Mouse (Mus musculus): ENCODE data around the gene Klhl26. TPM values are rescaled to one million over a fixed set of nuclear protein-coding genes. Genes with fewer than 3 reads are reported as not detected.

Gene Klhl26
- 31.4 and 33.0 TPM in 2 replicates for polyA plus RNA-seq (2015; fragmentation: Nextera tagmentation; extraction: Ambion mirVana)

DNA sequence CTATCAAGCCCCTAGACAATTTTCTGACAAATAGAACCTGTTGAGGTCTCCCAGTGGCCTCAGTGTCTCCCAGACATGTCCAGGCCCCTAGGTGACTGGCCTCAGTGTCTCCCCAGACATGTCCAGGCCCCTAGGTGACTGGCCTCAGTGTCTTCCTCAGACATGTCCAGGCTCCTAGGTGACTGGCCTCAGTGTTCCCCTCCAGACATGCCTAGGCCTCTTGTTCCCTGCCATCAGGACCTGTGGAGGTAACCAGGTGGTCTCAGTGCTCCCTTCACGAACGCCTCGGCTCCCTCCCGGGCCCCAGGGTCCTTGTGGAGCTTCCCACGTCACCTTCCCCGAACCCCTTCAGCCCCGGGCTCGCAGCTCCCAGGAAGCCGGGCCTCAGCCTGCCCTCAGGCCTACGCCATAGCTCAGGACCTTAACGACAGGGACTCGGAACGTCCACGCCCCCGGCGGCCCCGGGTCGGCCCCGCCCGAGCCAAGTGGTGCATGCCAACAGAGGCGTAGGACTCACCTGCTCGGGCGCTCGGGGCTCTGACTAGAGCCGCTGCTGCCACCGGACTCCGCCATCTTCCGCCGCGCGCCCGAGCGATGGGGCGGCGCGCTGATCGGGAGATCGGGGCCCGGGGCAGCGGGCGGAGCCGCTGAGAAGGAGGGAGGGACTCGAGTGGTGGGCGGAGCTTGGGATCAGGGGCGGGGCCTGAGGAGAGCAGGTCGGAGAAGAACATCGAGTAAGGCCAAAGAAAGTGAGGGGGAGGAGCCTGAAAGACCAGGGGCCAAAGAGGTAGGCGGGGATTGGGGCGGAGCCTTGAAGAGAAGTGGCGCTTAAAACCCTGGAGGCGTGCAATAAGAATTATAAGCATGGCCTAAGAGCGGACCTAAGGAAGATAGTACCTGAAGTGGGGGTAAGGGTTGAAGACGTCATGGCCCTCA is at the start of gene Klhl26:
TSS of gene Klhl26 (minus strand) at position 636 of the 936 bp plus-strand sequence.

DNA sequence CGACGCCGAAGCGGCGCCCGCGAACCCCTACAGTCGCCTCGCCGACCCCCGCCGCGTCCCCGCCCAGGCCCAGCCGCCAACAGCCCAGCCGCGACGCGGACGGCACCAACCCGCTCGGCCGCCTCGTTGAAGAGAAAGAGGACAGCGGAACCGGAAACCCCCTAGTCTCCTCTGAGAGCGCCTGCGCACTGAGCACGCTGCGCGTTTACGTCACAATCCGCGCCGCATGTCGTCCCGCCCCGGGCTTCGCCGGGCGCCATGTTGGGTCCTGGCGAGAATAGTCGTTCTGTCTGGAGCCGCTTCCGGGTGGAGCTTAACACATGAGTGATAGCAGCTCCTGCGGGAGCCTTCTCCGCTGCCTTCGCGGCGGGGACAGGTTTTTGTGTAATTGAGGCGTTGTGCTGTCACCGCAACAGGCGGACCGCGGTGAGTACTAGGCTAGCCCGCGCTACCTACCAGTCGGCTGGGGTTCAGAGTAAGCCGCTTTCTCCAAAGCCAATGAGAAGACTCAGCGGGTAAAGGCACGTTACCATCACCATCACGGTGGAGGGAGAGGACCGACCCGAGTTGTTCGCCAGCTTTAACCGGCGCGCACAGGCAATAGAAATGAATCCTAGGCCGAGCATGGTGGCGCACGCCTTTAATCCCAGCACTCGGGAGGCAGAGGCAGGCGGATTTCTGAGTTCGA is 33.6 kb upstream of the Klhl26 start, which contains the start of gene Uba52:
TSS of gene Uba52 (minus strand) at position 574 of the 688 bp plus-strand sequence.

DNA sequence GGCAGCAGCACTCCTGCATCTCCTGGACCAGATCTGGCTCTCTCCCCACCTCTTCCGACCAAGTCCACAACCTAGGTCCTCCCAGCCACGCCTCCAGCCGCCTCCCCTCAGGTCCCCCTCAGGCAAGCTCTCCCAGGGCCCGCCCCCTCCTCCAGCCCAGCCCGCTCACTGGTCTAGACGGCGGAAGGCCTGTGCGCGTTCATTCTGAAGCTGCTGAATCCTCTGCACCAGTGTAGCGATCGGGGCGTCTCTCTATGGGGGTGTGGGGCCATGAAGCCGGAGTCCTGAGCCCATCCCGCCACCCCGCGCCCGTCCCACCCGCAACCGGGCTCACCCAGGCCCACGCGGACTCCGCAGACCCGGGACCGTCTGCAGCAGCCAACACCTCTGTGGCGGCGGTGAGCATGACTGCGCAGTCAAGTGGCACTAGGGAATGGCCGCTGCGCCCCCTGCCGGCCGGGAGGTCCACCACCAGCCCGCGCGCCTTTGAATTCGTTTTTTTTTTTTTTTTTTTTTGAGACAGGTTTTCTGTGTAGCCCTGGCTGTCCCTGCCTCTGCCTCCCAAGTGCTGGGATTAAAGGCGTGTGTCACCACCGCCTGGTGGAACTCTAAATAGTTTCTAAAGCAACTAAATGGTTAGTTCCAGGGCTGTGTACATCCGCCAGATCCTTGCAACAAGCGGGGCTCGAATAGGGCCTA is 29.7 kb upstream of the Klhl26 start, which contains the start of gene Rex1bd:
TSS of gene Rex1bd (minus strand) at position 425 of the 699 bp plus-strand sequence.

DNA sequence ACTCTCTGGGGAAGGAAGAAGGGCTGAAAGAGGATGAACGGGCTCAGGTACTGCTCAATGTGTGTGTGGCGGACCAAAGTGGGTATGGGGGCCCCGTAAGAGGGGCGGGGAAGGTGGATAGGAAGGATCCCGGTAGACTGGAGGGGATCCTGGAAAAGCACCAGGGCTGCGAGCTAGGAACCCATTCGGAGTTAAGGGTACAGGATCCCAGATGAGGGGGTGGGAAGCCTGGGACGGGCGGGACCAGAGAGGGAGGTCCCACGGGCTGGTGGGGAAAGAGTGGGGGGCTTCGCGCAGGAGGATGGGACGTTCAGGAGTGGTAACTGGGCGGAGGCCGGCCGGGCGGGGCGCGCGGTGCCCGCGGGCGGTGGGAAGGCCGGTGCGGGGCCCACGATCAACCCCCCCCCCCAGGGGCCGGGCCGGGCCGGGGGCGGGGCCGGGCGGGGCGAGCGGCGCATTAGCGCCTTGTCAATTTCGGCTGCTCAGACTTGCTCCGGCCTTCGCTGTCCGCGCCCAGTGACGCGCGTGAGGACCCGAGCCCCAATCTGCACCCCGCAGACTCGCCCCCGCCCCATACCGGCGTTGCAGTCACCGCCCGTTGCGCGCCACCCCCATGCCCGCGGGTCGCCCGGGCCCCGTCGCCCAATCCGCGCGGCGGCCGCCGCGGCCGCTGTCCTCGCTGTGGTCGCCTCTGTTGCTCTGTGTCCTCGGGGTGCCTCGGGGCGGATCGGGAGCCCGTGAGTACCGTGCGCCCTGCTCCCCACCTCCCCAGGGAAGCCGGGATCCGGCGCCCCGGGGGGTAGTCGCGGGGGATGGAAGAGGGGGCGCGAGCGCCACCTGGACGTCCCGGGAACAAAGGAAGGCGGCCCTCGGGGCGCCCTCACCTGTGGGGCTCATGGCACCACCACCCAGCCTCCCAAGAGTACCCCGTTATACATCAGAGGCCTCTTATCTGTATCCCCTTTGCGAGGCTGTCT is 16.2 kb upstream of the Klhl26 start, which contains the start of gene Crlf1:
TSS of gene Crlf1 (plus strand) at position 495 of the 977 bp plus-strand sequence.

DNA sequence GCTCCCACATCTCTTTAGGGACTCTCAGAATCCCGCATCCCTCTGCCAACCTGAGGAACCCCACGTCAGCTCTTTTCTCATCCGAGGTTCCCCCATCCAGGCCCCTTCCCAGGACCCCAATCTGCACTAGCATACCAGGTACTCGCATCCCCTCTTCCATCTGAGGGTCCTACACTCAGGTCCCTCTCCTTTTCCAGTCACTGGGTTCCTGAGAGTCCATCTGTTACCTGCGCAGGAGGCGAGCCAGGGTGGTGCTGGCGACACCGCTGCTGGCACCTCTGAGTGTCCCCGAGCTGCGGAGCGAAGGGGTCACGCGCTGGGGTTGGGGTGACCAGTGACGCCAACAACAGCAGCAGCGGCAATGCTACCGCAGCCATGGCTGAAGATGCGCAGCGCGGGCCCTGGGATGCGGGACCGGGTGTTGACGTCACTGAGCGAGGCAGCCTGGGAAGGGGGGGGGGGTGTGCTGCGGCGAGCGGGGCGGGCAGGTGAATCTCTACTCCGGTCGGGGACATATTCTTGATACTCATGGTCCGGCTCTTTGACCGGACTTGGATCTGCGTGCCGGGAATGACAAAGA is 10.3 kb upstream of the Klhl26 start, which contains the start of gene Tmem59l:
TSS of gene Tmem59l (minus strand) at position 418 of the 580 bp plus-strand sequence.

DNA sequence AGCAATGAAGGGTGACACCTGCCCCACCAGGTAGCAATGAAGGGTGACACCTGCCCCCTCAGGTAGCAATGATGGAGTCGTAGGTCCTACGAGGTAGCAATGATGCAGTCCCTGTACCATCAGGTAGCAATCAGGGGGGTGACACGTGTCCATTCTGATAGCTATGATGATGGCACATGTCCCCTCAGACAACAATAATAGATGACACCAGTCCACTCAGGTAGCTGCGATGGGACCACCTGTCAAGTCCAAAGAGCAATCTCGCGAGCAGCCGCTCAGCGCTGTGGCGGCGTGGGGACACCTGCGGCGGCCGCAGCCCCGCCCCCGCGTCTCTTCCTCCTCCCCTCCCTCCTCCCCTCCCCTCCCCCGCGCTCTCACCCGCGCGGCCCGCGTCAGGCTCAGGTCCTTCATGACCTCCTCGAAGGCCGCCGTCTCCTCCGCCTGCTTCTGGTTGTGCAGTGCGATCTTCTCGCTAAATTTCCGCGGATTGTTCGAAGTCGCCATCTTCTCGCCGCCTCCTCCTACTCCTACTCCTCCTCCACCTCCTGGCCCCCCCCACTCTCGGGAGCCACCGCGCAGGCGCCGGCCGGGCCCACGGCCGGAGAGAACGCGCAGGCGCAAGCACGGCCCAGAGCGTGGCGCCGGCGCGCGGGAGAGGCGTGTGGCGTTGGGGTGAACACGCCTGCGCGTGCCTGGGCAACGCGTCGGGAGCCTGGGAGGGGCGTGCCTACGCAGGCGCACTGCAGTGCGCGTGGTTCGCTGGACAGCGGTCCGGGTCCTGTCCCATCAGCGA is 37.5 kb downstream of the Klhl26 start, which contains the start of gene Crtc1:
TSS of gene Crtc1 (minus strand) at position 525 of the 793 bp plus-strand sequence.

Other genes with a start within 250 kb of the Klhl26 start
- gene Sugp2, start 242.7 kb downstream of the Klhl26 start, polyA plus RNA-seq (2015; fragmentation: Nextera tagmentation; extraction: Ambion mirVana), result 58.4 and 66.4 TPM in 2 replicates
- 103 and 111 TPM in 2 replicates for gene Armc6, start 242.5 kb downstream of the Klhl26 start, polyA plus RNA-seq (2015; fragmentation: Nextera tagmentation; extraction: Ambion mirVana)
- gene Homer3, start 194.1 kb downstream of the Klhl26 start, polyA plus RNA-seq (2015; fragmentation: Nextera tagmentation; extraction: Ambion mirVana), result 19.1 and 21.1 TPM in 2 replicates
- 37.9 and 42.1 TPM in 2 replicates for gene Ddx49, start 174.5 kb downstream of the Klhl26 start, polyA plus RNA-seq (2015; fragmentation: Nextera tagmentation; extraction: Ambion mirVana)
- 301 and 337 TPM in 2 replicates for gene Cope, start 174.4 kb downstream of the Klhl26 start, polyA plus RNA-seq (2015; fragmentation: Nextera tagmentation; extraction: Ambion mirVana)
- gene Cers1, start 161.2 kb downstream of the Klhl26 start, polyA plus RNA-seq (2015; fragmentation: Nextera tagmentation; extraction: Ambion mirVana), result 64.3 and 66.1 TPM in 2 replicates
- gene Gdf1, start 147.2 kb downstream of the Klhl26 start, polyA plus RNA-seq (2015; fragmentation: Nextera tagmentation; extraction: Ambion mirVana), result 6.2 and 9.8 TPM in 2 replicates
- gene Upf1, start 123.7 kb downstream of the Klhl26 start, polyA plus RNA-seq (2015; fragmentation: Nextera tagmentation; extraction: Ambion mirVana), result 11.1 and 12.8 TPM in 2 replicates
- 1.1 and 1.3 TPM in 2 replicates for gene Comp, start 103.4 kb downstream of the Klhl26 start, polyA plus RNA-seq (2015; fragmentation: Nextera tagmentation; extraction: Ambion mirVana)
- 37.6 and 49.6 TPM in 2 replicates for gene Crtc1, start 37.4 kb downstream of the Klhl26 start, polyA plus RNA-seq (2015; fragmentation: Nextera tagmentation; extraction: Ambion mirVana)
- 261 and 281 TPM in 2 replicates for gene Tmem59l, start 10.4 kb upstream of the Klhl26 start, polyA plus RNA-seq (2015; fragmentation: Nextera tagmentation; extraction: Ambion mirVana)
- gene Crlf1, start 16.2 kb upstream of the Klhl26 start, polyA plus RNA-seq (2015; fragmentation: Nextera tagmentation; extraction: Ambion mirVana), result 19.6 and 21.2 TPM in 2 replicates
- 212 and 215 TPM in 2 replicates for gene Rex1bd, start 29.8 kb upstream of the Klhl26 start, polyA plus RNA-seq (2015; fragmentation: Nextera tagmentation; extraction: Ambion mirVana)
- 753 and 869 TPM in 2 replicates for gene Uba52, start 33.8 kb upstream of the Klhl26 start, polyA plus RNA-seq (2015; fragmentation: Nextera tagmentation; extraction: Ambion mirVana)
- gene Fkbp8, start 50.8 kb upstream of the Klhl26 start, polyA plus RNA-seq (2015; fragmentation: Nextera tagmentation; extraction: Ambion mirVana), result 305 and 354 TPM in 2 replicates
- 52.3 and 54.9 TPM in 2 replicates for gene Kxd1, start 51.0 kb upstream of the Klhl26 start, polyA plus RNA-seq (2015; fragmentation: Nextera tagmentation; extraction: Ambion mirVana)
- gene Ell, start 62.5 kb upstream of the Klhl26 start, polyA plus RNA-seq (2015; fragmentation: Nextera tagmentation; extraction: Ambion mirVana), result 11.4 and 14.1 TPM in 2 replicates
- 113 TPM in 2 replicates for gene Isyna1, start 117.4 kb upstream of the Klhl26 start, polyA plus RNA-seq (2015; fragmentation: Nextera tagmentation; extraction: Ambion mirVana)
- 221 and 251 TPM in 2 replicates for gene Ssbp4, start 131.9 kb upstream of the Klhl26 start, polyA plus RNA-seq (2015; fragmentation: Nextera tagmentation; extraction: Ambion mirVana)
- 2.3 and 2.5 TPM in 2 replicates for gene Lrrc25, start 139.2 kb upstream of the Klhl26 start, polyA plus RNA-seq (2015; fragmentation: Nextera tagmentation; extraction: Ambion mirVana)
- 0.55 and 0.79 TPM in 2 replicates for gene Gdf15, start 155.5 kb upstream of the Klhl26 start, polyA plus RNA-seq (2015; fragmentation: Nextera tagmentation; extraction: Ambion mirVana)
- gene Pgpep1, start 183.4 kb upstream of the Klhl26 start, polyA plus RNA-seq (2015; fragmentation: Nextera tagmentation; extraction: Ambion mirVana), result 72.8 and 79.8 TPM in 2 replicates
- gene Lsm4, start 196.3 kb upstream of the Klhl26 start, polyA plus RNA-seq (2015; fragmentation: Nextera tagmentation; extraction: Ambion mirVana), result 194 and 204 TPM in 2 replicates
- 107 and 140 TPM in 2 replicates for gene Jund, start 222.0 kb upstream of the Klhl26 start, polyA plus RNA-seq (2015; fragmentation: Nextera tagmentation; extraction: Ambion mirVana)
- 0.03 TPM in 1 of 2 replicates, not detected in the other for gene Iqcn, start 226.5 kb upstream of the Klhl26 start, polyA plus RNA-seq (2015; fragmentation: Nextera tagmentation; extraction: Ambion mirVana)
- gene Gm3336, start 241.6 kb upstream of the Klhl26 start, polyA plus RNA-seq (2015; fragmentation: Nextera tagmentation; extraction: Ambion mirVana), result not detected in 2 replicates
- 0.12 and 0.14 TPM in 2 replicates for gene Pde4c, start 246.8 kb upstream of the Klhl26 start, polyA plus RNA-seq (2015; fragmentation: Nextera tagmentation; extraction: Ambion mirVana)

Data from neural tube, postnatal 0 days (tissue).